Mouse (Mus musculus) kidney, embryonic 16.5 days (tissue): ENCODE measurements around the gene Dirc2. TPM values are rescaled to one million over a fixed set of nuclear protein-coding genes. Genes with fewer than 3 reads are reported as not detected.

ENCODE experiments used
- ATAC-seq: fragments of 200-750 bp; cut with Nextera tagmentation; 2 replicates; pipeline ENCODE4 v1.8.0; 2017; ENCODE audit warnings: moderate TSS enrichment; ENCODE audit not compliant: low FRiP score, low TSS enrichment
- H3K27ac ChIP-seq: fragments of 300-500 bp; sonication (generic); 2 replicates; pipeline ENCODE4 v1.5.1; 2014; ENCODE audit warnings: low read length
- H3K27me3 ChIP-seq: fragments of 300-500 bp; sonication (generic); 2 replicates; pipeline ENCODE4 v1.6.1; 2014; ENCODE audit warnings: low read length, control low read depth, mixed read lengths; ENCODE audit not compliant: insufficient read depth
- H3K36me3 ChIP-seq: fragments of 300-500 bp; sonication (generic); 2 replicates; pipeline ENCODE4 v1.6.1; 2014; ENCODE audit warnings: low read length, control low read depth, mixed read lengths; ENCODE audit not compliant: insufficient read depth
- H3K4me1 ChIP-seq: fragments of 300-500 bp; sonication (generic); 2 replicates; pipeline ENCODE4 v1.6.1; 2014; ENCODE audit warnings: low read length, control low read depth, mixed read lengths; ENCODE audit not compliant: insufficient read depth
- H3K4me2 ChIP-seq: fragments of 300-500 bp; sonication (generic); replicated peaks from 2 replicates; pipeline ENCODE4 v1.6.1; 2014; ENCODE audit warnings: low read depth, low read length
- H3K4me3 ChIP-seq: fragments of 300-500 bp; sonication (generic); 2 replicates; pipeline ENCODE4 v1.5.1; 2014; ENCODE audit warnings: mild to moderate bottlenecking, low read length
- H3K9ac ChIP-seq: fragments of 300-500 bp; sonication (generic); replicated peaks from 2 replicates; pipeline ENCODE4 v1.6.1; 2014; ENCODE audit warnings: low read length
- H3K9me3 ChIP-seq: fragments of 300-500 bp; sonication (generic); 2 replicates; pipeline ENCODE4 v1.6.1; 2016; ENCODE audit warnings: low read length, control low read depth
- WGBS: fragments of 180-500 bp; shearing (Covaris S2); extraction: QIAGEN DNeasy Blood & Tissue Kit; methylation state at CpG from one replicate; pipeline ENCODE4 v1.1.7; 2014; 5-methylcytosine and 5-hydroxymethylcytosine counted together
- polyA plus RNA-seq: library from polyadenylated mRNA; unstranded; fragments of >200 nt; fragmentation: Nextera tagmentation; extraction: Ambion mirVana; gene quantifications from 2 replicates; pipeline ENCODE4 v1.2.1, GENCODE M21; 2015

Dirc2 gene
- polyA plus RNA-seq, result 12.2 and 12.3 TPM in 2 replicates

DNA sequence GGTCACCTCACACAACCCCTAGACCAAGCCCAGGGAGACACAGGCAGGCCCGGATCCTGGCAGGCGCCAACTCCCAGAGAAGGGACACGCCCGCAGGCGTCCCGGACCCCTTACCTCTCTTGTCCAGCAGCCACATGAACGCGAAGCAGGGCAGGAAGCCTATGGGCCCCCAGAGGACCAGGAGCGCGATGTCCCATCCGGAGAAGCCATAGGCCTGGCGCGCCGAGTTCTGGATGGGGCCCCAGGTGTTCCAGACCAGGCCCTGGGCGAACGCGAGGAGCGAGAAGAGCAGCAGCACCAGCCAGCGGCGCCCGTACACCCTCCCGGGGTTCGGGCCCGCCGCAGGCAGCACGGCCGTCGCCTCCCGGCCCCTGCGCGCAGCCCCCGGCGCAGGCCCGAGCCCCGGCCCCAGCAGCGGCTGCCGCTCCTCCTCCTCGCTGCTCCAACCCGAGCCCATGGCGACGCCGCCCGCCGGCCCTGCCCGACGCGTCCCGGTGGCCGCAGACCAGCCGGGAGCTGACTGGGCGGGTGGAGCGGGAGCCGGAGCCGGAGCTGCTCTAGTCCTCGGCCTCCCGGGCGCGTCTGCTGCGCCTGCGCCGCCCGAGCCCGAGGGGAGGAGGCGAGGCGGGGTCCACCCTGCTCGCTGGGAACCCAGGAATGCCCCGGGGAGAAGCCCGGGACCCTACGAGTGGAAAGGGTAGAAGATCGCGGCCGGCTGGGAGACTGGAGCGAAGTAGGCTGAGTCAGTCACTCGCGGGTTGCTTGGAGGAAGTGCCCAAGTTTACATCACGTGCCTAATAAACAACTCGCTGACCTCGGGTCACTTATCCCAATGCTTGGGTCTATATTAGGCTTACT, at the start of gene Dirc2:
Dirc2 (minus strand) TSS at position 572 of the 858 bp plus-strand sequence.
- Histone ChIP-seq H3K4me2 (peak within 1 kb of the TSS; percentile 85), H3K36me3 (no peaks in the 10 kb centered on the region), H3K27ac (peak within 1 kb of the TSS; percentile 38; the same call in 1 of the 2 replicates), H3K9me3 (no peaks in the 10 kb centered on the region), H3K4me1 (peaks cover 28% of the 10 kb centered on the region), H3K9ac (peak within 1 kb of the TSS; percentile 94), H3K27me3 (no peaks in the 10 kb centered on the region), H3K4me3 (peak within 1 kb of the TSS; percentile 68)
- peak; percentile 91 for ATAC-seq
- WGBS, result under 1% methylated on average over 63 of the region's 78 CpGs

DNA sequence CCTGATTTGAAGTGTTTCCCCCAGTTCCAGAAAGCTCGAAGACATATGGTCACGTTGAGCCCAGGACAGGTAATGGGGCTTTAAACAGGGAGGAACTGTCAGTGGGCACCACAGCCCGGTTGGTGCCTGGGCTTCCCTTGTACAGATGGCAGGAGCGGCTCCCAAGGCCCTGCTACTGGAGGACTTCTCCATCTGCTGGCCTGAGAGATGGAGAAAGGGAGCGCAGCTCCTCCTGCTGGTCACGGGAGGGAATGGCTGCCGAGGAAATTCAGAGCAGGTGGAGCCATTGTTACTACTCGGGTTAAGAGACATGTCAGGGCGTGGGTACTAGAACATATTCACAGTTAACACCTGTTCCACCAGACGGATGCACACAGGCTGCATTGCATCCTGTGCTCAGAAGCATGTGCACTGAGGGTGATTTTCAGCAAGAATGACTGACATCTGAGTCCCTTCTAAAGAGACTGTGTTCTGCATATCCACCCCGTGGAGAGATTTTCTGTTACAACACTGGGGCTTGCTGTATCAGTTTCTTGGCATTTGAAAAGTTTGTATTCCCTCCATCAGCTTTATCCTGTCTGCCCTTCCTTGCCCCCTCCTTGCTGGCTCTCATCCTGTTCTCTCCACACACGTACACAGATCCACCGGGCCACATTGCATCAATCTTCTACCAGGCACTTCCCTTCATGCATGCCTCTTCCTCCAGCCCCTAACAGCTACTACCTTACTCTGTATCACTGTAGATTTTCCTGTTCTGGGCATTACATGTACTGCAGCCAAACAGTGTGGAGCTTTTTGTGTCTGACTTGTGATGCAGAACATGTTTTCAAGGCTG, 48.3 kb upstream of the Dirc2 start:
- no peak overlapping the region for H3K27ac ChIP-seq
- 0 out of 2 replicates have a peak, but pooled peaks cover 3% of the 10 kb centered on the region for H3K36me3 ChIP-seq
- H3K9ac ChIP-seq, result no peak overlapping the region
- WGBS, result 36% methylated on average over 13 of the region's 13 CpGs
- H3K27me3 ChIP-seq, result no peaks in the 10 kb centered on the region
- H3K4me3 ChIP-seq, result no peak overlapping the region
- H3K9me3 ChIP-seq, result no peaks in the 10 kb centered on the region
- H3K4me2 ChIP-seq, result no peak overlapping the region
- peak; percentile 85; the same call in 1 of the 2 replicates for ATAC-seq
- no peaks in the 10 kb centered on the region for H3K4me1 ChIP-seq

DNA sequence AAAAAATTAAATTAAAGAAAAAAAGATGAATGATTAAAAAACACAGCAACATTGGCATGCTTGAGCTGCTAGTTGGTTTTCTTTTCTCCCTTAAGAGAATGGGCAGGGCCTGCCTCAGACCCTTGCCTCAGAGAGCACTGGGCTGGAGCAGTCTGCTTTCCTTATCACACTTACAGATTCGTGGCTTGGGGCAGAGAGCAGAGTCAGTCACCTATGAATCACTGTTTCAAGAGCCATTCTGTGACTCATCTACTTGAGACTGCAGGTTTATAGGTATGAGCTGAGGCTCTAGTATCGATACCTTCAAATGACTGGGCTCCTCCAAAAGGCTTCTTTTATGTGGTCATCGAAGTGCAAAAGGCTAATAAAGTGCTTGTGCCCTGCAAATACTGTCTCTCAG, 44.0 kb upstream of the Dirc2 start:
- no peak for ATAC-seq
- no peak overlapping the region for H3K4me2 ChIP-seq
- no peak overlapping the region for H3K27ac ChIP-seq
- no peaks in the 10 kb centered on the region for H3K27me3 ChIP-seq
- H3K36me3 ChIP-seq, result 0 out of 2 replicates have a peak, but pooled peaks cover 3% of the 10 kb centered on the region
- no peaks in the 10 kb centered on the region for H3K4me1 ChIP-seq
- H3K4me3 ChIP-seq, result no peak overlapping the region
- 39% methylated on average over 3 of the region's 3 CpGs for WGBS
- no peaks in the 10 kb centered on the region for H3K9me3 ChIP-seq
- no peak overlapping the region for H3K9ac ChIP-seq

DNA sequence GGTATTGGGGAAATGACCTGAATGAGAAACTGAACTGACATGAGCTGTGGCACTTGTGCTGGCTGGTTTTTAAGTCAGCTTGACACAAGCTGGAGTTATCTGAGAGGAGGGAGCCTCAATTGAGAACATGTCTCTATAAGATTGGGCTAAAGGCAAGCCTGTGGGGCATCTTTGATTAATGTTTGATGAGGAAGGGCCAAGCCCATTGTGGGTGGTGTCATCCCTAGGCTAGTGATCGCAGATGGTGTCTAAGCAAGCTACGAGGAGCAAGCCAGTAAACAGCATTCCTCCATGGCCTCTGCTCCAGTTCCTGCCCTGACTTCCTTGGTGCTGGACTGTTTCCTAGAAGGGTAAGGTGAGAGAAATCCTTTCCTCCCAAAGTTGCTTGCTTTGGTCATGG, 39.7 kb upstream of the Dirc2 start:
- 95% methylated on average over 2 of the region's 2 CpGs for WGBS
- ATAC-seq, result no peak

DNA sequence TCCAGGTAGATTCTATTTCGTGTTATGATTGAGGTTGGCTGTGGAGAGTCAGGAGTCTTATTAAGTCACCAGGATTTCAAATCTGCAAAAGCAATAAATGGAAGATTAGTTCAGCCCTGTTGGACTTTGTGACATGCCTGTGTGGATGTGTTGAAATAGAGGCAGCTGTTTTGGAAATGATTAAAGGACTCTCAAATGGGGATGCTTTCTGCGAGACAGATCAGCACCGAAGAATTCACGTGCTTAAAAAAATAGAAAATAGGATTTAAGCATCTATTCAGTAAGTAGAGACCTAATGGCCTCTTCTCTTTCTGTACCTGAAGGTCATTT, 38.5 kb upstream of the Dirc2 start:
- Histone ChIP-seq H3K9me3 (no peaks in the 10 kb centered on the region), H3K9ac (no peak overlapping the region), H3K27ac (no peak overlapping the region), H3K36me3 (no peaks in the 10 kb centered on the region), H3K4me3 (no peak overlapping the region), H3K4me1 (no peaks in the 10 kb centered on the region), H3K27me3 (no peaks in the 10 kb centered on the region), H3K4me2 (no peak overlapping the region)
- WGBS, result 89% methylated on average over 4 of the region's 4 CpGs
- no peak for ATAC-seq

More for the DNA sequence above, 39.7 kb upstream of the Dirc2 start:
- Histone ChIP-seq H3K9me3 (no peaks in the 10 kb centered on the region), H3K9ac (no peak overlapping the region), H3K27me3 (no peaks in the 10 kb centered on the region), H3K4me1 (no peaks in the 10 kb centered on the region), H3K27ac (no peak overlapping the region), H3K4me3 (no peak overlapping the region), H3K4me2 (no peak overlapping the region), H3K36me3 (no peaks in the 10 kb centered on the region)

DNA sequence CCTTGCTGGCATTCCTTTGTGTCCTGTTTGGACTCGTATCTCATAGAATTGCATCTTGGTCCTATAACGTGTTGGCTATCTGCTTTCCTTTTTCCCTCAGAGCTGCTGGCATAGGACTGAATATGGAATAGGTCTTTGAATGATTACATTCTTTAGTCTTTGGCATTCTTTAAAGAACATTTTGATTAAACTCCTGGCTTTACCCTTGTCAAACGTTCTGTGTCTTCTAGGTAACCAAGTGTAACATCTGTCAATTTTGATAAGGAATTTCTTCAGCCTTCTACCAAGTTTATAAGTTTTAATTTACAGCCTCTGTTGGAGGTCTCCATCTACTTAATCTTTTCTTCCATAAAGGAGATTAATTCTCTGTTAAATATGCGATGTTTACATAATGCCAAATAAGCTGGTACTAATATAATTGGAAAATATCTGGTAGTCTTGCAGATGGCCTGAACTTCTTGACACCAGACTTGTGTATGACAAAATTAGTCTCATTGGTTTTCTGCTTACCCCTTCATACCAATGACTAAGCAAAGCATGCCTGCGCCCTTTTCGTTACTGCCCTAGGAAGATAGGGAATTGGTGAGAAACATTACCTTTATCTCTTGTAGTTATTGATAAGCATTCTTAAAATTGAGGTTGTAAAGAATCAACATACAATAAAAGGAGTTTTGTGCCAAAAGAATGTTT, 38.0 kb upstream of the Dirc2 start:
- Histone ChIP-seq H3K36me3 (no peaks in the 10 kb centered on the region), H3K27me3 (no peaks in the 10 kb centered on the region), H3K9ac (no peak overlapping the region), H3K9me3 (no peaks in the 10 kb centered on the region), H3K27ac (no peak overlapping the region), H3K4me2 (no peak overlapping the region), H3K4me1 (no peaks in the 10 kb centered on the region), H3K4me3 (no peak overlapping the region)
- WGBS, result 91% methylated on average over 6 of the region's 6 CpGs
- no peak for ATAC-seq

DNA sequence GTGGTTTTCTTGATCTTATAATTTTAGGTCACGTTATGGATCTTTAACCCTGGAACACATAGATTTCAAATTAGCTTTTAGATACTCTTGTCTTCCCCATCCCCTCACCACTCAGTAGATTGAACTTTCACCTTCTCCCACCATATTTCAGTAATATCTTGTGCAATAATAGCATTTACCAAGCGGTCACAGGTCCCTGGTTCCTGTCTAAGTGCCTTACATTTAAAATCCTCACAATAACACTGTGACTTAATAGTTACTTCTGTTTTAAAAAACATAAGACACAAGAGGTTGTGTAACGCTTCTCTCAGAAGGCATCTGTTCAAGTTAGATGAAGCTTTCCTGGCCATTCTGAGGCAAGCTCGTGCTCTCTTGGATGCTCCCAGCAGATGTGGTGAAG, 34.6 kb upstream of the Dirc2 start:
- H3K4me3 ChIP-seq, result no peak overlapping the region
- peaks cover 9% of the 10 kb centered on the region; the same call in 1 of the 2 replicates for H3K36me3 ChIP-seq
- no peaks in the 10 kb centered on the region for H3K27me3 ChIP-seq
- peaks cover 7% of the 10 kb centered on the region; the same call in 1 of the 2 replicates for H3K9me3 ChIP-seq
- WGBS, result 93% methylated on average over 4 of the region's 4 CpGs
- H3K27ac ChIP-seq, result no peak overlapping the region
- ATAC-seq, result no peak
- no peak overlapping the region for H3K4me2 ChIP-seq
- H3K4me1 ChIP-seq, result no peaks in the 10 kb centered on the region
- H3K9ac ChIP-seq, result no peak overlapping the region

DNA sequence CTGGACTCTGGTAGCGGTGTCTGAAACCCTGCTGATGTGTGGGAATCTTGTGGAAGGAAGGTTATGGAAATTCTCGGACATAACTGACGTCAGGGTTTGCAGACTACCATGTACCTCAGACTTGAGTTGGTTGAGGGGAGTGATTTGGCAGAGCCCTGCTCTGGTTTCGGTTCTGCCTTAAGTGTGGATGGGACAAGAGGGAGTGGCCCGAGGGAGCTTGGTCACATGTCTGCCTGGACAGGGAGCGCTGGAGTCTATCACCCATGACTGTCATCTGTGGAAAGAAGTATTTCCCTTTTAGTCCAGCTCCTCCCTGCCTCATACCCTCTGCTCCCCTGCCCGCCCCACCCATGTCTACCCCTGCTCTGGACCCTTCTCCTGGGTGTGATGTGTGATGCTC, 33.0 kb upstream of the Dirc2 start:
- Histone ChIP-seq H3K4me1 (no peaks in the 10 kb centered on the region), H3K27me3 (no peaks in the 10 kb centered on the region), H3K27ac (no peak overlapping the region), H3K4me2 (no peak overlapping the region), H3K4me3 (no peak overlapping the region), H3K9ac (no peak overlapping the region), H3K36me3 (peaks cover 9% of the 10 kb centered on the region; the same call in 1 of the 2 replicates), H3K9me3 (peaks cover 11% of the 10 kb centered on the region; the same call in 1 of the 2 replicates)
- WGBS, result 81% methylated on average over 7 of the region's 7 CpGs
- no peak for ATAC-seq

DNA sequence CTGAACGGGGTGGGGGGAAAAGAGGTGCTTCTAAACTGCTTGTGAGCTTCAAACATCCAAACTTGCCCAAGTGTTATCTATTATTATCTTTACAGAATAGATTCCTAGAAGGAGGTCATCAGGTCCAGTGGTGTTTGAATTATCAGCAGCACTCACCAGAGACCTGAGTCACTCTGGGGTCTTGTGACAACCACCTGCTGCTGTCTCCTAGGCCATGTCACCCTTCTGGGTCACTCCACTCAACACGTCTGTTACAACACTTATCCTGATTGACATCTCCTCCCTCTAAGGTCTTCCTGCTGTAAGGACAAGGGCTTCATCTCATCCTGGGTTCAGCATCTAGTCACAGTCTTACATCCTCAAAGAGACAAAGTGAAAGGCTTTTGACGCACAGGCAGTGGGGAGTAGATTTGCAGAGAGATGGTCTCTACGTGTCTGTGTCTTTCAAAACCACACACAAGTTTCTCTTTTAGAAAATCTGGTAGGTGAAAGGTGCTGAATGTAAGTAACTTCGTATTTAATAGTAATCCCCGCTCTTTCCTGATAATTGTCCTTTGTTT, 22.9 kb upstream of the Dirc2 start:
- H3K9me3 ChIP-seq, result no peaks in the 10 kb centered on the region
- no peaks in the 10 kb centered on the region for H3K4me1 ChIP-seq
- no peak overlapping the region for H3K27ac ChIP-seq
- no peak overlapping the region for H3K9ac ChIP-seq
- H3K4me3 ChIP-seq, result no peak overlapping the region
- 0 out of 2 replicates have a peak, but pooled peaks cover 3% of the 10 kb centered on the region for H3K36me3 ChIP-seq
- no peaks in the 10 kb centered on the region for H3K27me3 ChIP-seq
- ATAC-seq, result no peak
- H3K4me2 ChIP-seq, result no peak overlapping the region
- WGBS, result 86% methylated on average over 6 of the region's 6 CpGs
